Mouse (Mus musculus): ENCODE results near the gene Nfatc2ip. TPM values are rescaled to one million over a fixed set of nuclear protein-coding genes. Genes with fewer than 3 reads are reported as not detected.
A peak's percentile ranks its signal among the peaks of the same experiment; 100 is the strongest.

The Nfatc2ip gene
- total RNA-seq (2021), result 1 to 10 TPM; 4.5 to 5.4 TPM

DNA sequence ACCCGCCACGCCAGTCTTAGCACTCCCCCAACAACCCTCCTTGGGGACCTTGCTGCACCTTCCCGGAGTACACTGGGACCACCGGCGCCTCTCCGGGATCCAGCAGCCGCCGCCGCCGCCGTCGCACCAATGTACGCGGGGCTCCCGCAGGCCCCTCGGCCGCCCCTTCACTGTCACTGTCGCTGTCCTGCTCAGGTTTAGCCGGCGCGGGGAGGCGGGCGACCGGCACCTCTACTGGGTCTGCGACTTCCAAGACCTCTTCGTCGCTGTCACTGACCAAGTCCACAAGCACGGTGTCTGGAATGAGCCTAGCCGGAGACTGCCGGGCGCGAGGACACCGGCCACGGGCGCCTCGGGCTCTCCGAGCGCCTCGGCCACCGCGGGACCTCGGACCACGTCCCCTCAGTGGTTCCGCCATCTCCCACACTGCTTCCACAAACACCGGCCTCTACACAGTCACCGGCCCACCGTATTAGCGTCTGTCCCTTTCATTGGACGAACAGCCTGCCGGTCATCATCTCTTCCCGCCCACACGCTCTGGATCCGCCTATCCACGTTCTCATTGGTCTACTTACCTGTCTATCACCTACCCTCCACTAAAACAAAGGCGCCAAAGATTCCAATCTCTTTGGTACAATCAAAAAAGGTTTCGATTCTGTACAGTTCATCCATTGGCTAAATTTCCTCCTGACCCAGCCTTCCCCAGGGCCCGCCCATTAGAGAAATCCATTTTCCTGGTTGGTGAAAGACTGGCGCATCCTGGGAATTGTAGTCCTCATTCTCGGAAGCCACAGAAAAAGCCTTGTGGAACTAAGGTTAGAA, at the start of gene Nfatc2ip:
Gene Nfatc2ip (minus strand): TSS at position 440 of the 822 bp plus-strand sequence.
- intact Hi-C loops (cut with DNase I), result loop anchor here (5.0 kb wide), 2 partner anchors 71 to 241 kb away; no protein-coding TSS in a partner anchor
- peak; percentile 91 for DNase-seq (ENCODE audit: low spot score)

DNA sequence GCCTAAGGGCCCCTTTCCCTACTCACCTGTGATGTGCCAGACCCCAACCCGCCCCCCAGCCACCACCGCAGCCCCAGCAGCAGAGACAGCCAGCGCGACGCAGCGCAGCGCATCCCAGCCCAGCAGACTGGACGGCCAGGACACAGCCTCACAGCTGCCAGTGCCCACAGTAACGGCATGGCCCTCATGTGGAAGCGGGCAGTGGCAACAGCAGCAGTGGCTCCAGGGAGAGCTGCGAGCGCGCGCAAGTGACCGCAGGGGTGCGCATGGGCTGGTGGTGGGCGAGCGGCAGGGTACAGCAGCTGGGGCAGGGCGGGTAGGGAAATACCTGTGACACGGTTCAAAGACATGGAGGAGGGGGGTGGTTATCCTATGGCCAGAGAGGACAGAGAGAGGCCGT, 49.7 kb upstream of the Nfatc2ip start:
- no peak for DNase-seq (ENCODE audit: low spot score)
- intact Hi-C loops (cut with DNase I), result no loop called here

DNA sequence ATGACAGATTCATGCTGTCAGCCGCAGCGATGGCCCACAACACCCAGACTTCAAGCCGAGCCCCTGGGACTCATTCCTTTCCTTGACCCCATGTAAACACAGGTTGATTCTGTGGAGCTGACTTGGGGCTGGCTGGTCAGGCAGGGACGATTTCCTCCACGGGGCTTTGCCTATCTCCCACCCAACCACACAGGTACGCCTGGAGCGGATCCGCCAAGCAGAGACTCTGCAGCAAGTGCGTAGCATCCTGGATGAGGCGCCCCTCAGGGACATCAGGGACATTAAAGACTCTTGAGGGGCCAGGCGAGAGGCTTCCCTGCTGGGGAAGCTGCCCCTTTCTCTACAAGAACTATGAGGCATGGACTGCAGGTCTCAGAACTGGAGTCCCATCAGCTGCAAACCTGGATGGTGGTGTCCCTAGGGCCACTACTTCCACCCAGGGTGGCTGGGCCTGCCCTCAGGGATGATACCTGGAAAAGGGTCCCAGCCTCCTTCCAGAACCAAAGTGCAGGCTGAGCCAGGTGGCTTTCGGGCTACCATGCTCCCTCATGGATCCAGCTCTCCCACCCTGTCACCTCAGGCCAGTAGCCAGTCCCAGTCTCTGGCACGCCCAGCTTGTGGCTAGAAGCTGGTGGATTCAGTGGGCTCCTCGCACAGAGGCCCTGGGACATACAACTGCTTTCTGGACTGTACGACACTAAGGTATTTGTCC, 48.7 kb upstream of the Nfatc2ip start:
- intact Hi-C loops (cut with DNase I), result no loop called here
- DNase-seq (ENCODE audit: low spot score), result no peak

DNA sequence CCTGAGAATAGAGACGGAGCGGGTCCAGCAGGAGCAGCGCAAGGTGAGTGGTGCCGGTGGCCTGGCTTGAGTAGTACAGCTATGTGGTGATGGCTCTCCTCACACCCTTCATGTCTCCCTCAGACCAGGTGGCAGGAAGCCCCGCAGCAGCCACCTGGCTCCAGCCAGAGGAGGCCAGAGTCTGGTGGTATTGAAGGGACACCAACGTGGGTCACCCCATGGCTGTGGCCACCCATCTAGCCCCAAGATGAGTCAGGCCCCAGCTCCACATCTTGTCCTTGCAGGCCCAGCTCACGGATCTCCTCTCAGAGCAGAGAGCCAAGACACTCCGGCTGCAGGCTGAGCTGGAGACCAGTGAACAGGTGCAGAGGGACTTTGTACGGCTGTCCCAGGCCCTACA, 48.0 kb upstream of the Nfatc2ip start:
- DNase-seq (ENCODE audit: low spot score), result no peak
- intact Hi-C loops (cut with DNase I), result no loop called here

DNA sequence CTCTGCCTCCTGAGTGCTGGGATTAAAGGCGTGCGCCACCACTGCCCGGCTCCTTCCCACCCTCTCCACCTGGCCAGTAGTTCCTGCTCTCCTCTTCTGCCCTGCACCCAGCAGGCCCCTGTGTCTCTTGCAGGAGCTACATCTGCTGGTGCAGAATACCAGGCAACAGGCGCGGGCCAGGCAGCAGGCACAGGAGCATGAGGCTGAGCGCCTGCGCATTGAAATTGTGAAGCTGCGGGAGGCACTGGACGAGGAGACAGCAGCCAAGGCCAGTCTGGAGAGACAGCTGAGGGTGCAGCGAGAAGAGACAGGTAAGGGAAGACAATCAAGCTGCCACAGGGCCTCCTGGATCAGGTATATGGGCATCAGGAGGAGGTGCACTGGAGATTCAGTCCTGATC, 47.5 kb upstream of the Nfatc2ip start:
- intact Hi-C loops (cut with DNase I), result no loop called here
- DNase-seq (ENCODE audit: low spot score), result no peak

DNA sequence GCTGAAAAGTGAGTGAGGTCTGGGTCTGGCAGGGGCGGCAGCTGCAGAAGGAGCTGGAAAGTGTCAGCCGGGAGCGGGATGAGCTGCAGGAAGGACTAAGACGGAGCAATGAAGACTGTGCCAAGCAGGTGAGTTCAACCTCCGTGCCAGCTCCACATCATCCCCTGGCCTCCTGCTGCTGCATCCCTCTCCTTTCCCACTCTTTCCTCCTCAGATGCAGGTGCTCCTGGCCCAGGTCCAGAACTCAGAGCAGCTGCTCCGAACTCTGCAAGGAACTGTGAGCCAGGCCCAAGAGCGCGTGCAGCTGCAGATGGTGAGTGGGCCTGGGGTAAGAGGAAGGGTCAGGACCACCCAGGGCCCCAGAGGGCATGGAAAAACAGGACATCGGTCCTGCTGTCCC, 43.6 kb upstream of the Nfatc2ip start:
- DNase-seq (ENCODE audit: low spot score), result no peak
- intact Hi-C loops (cut with DNase I), result no loop called here

DNA sequence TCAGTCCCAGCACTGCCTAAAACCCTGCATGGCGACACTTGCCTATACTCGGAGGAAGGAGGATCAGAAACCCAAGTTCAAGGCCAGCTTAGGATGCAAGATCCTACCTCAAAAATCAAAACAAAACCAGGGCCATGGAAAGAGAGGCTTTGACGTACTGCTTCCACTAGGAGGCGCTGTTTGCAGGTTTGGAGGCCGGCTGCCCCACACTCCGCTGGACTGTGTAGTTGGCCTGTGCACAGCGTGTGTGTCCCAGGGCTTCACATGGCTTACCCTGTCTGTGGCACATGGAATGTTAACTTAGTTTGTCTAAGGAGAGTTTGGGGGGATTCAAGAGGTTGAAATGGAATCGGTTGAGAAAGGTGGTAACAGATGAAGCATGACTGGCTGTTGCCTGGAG, 40.3 kb upstream of the Nfatc2ip start:
- intact Hi-C loops (cut with DNase I), result no loop called here
- no peak for DNase-seq (ENCODE audit: low spot score)

DNA sequence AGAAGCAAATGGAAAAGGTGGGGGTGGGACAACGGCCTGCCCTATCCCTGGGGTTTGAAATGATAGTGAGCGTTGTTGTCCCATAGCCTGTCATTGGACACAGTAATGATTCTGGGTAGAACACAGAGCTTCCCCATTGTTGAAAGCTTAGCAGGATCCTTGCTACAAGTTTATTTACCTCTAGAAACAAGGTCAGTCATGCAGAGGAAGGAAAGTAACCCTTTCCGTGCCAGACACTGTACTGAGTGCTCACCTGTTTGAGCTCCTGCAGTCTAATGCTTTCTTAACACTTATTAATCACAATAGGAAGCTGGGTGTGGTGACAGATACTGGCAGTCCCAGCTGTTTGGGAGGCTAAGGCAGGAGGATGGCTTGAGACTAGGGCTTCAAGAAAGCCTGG, 39.3 kb upstream of the Nfatc2ip start:
- intact Hi-C loops (cut with DNase I), result no loop called here

DNA sequence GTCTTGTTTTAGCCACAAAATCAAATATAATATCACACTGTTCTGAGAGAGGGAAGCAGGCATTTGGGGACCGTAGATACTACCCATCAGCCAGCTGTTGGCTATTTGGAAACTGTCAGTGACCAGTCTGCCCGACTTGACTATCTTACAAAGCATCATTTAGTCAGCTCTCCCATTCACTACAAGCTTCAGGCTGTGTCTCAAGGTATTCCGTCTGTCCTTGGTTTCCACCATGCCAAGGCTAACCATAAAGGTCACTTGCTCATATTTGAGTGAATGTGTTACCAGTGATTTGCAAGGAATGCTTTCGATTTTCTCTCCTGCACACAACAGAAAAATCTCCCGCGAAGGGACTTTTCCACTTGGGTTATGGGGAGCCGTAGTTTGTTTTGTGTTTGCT, 38.2 kb upstream of the Nfatc2ip start:
- intact Hi-C loops (cut with DNase I), result no loop called here
- DNase-seq (ENCODE audit: low spot score), result no peak

More for the DNA sequence above, 39.3 kb upstream of the Nfatc2ip start:
- no peak for DNase-seq (ENCODE audit: low spot score)

DNA sequence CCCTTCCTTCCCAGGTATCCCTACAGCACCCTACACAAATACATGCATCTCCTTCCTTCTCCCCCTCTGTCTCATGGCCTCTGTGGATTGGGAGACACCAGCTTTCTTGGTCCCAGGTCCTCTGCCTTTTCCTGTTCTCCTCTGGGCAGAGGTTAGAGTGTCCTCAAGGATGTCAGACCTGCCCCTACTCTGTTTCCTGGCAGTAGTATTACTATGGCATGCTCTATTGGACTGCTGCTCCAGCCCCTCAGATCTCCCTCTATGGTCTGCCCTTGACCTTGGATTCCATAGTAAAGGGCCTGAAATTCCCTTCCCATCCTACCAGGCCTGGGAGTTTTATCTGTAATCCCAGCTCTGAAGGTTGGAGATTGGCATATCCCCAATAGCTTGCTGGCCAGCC, 33.6 kb upstream of the Nfatc2ip start:
- intact Hi-C loops (cut with DNase I), result no loop called here
- DNase-seq (ENCODE audit: low spot score), result no peak

DNA sequence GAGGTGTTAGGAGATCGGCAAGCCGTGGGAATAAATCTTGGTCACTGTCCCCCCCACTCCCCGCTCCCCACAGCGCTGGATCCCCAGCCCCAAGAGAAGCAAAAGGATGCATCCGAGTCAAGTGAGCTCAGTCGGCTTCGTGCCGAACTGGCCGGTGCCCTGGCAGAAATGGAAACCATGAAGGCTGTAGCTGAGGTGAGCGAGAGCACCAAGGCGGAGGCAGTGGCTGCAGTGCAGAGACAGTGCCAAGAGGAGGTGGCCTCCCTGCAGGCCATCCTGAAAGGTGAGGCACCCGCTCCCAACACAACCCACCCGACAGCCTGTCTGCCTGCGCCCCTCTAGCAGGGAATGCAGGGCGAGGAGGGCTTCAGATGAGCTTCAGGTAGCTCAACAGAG, 33.0 kb upstream of the Nfatc2ip start:
- no peak for DNase-seq (ENCODE audit: low spot score)
- intact Hi-C loops (cut with DNase I), result no loop called here

DNA sequence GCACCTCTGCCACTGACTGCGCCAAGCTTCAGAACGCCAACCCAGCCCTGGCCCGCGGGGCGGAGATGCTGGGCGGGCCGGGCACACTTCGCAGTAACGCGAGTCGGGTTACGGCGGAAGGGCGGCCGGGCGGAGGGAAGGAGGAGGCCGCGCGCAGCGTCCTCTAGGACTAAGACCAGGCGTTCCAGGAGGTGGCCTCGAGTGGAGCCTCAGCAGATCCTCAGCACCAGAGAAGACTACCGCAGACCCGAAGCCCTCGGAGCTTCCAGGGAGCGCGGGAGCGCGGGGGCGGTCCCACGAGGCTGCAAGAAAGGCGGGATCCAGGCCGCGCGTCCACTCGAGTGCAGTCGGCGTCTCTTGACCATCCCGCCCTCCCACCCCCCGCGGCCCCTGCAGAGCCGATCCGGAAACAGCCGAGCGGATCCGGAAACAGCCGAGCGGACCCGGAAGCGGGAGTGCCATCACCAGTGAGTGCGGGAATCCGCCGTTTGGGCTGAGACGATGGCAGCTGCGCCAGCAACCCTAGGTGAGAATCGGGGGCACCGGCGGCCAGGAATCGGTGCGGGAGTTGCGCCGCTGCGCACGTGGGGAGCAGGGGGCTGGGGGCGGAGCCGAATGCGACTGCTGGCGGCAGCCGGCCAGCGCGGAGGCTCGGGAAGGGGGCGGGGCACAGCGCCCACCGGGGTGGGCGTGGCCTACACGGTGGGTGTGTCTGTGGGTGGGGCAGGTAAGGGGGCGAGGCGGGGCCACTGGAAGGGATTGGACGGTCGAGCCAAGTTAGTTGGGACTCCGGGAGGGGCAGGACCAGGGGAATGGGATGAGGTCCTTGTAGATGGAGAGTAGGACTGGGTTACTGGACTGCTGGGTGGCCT, 32.3 kb upstream of the Nfatc2ip start, which contains the start of gene Rabep2:
Gene Rabep2 (plus strand): TSS at position 129 of the 872 bp plus-strand sequence.
- DNase-seq (ENCODE audit: low spot score), result peak; percentile 87
- intact Hi-C loops (cut with DNase I), result no loop called here

DNA sequence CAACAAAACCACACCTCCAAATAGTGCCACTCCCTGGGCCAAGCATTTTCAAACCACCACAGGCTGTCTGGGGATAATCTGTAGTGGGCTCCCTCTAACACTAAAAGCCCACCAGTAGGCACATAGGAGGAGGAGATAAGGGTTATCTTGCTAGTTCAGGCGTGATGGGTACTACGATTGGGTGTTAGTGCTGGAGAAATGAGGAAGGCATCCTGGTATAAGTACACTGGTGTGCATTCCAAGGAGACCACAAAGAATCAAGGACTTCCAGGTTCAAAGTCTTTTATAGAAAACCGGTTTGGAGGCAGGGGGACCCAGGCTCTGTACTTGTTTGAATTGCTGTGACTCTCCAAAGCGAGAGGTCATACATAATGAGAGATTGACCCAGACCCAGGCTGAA, 31.6 kb upstream of the Nfatc2ip start:
- intact Hi-C loops (cut with DNase I), result no loop called here
- DNase-seq (ENCODE audit: low spot score), result no peak

DNA sequence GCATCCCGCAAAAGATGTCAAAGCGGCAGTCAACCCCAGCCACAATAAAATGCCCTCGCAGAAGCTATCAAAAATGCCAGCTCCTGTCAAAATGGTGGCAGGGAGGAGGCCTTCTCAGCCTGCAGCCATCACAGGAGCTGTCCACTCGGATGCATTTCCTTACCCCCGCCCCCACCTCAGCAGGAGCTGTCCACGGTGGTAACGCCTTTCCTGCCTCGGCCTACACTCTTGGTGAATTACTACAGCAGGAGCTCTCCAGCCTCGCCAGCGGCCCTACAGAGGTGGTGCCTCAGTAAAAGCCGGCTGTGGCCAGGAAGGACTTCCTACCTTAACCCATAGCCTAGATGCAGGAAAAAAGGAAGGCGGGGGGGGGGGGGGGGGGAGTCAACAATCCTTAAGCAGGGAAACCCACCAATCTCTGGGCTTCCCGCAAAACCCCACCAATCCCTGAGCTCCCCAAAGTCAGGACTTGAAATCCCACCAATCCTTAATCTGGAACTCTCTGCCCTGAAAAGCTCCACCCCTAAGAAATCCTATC, 30.9 kb upstream of the Nfatc2ip start:
- DNase-seq (ENCODE audit: low spot score), result no peak
- intact Hi-C loops (cut with DNase I), result no loop called here

DNA sequence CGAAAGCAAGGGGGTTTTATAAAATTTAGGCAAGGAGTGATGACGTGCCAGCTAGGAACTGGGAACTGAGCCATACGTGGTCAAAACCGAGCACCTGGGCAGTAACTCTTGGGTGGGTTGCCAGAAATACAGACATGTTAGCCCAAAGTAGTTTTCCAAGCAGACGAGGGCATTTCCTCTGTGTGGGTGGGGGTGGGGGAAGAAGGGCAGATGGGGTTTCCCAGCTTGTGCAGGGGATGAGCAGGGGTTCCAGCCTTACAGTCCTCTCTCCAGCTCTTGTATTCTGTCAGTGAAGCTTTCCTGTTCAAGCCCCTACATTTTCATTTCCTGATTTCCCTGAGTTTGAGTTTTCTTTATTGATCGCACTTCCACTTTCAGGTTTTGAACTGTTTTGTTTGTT, 27.6 kb upstream of the Nfatc2ip start:
- DNase-seq (ENCODE audit: low spot score), result no peak

DNA sequence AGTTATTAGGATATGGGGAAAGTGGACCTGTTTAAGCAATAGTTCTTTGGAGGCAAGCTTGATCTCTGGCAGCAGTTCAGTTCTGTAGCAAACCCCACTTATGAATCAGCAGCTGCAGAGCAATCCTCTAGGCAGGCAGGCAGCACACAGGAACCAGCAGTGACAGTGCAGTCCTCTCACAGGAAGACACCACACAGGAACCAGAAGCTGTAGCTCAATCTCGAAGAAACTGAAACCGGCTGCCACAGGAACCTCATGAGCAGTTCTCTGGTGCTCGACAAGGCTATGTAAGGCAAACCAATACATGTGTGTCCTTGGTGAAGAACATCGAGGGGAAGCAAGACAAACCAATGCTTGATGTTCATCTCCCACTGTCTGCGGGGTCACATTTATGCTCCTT, 25.2 kb upstream of the Nfatc2ip start:
- no peak for DNase-seq (ENCODE audit: low spot score)

More for the DNA sequence above, 27.6 kb upstream of the Nfatc2ip start:
- intact Hi-C loops (cut with DNase I), result no loop called here

DNA sequence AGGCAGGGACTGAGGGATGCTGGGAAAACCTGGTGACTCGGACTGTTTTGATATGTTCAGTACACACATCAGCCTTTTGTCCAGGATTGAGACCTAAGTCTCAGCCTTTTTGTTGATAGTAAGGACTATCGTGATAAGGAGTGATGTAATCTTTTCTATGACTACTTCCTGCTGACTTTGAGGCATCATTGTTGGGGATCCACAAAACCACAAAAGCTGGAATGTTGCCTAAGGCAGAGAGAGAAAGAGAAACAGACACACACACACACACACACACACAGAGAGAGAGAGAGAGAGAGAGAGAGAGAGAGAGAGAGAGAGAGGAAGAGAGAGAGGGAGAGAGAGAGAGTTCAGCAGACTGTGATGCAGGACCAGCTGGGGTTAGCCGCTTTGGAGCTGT, 22.0 kb upstream of the Nfatc2ip start:
- intact Hi-C loops (cut with DNase I), result no loop called here
- DNase-seq (ENCODE audit: low spot score), result no peak

More for the DNA sequence above, 25.2 kb upstream of the Nfatc2ip start:
- intact Hi-C loops (cut with DNase I), result no loop called here

DNA sequence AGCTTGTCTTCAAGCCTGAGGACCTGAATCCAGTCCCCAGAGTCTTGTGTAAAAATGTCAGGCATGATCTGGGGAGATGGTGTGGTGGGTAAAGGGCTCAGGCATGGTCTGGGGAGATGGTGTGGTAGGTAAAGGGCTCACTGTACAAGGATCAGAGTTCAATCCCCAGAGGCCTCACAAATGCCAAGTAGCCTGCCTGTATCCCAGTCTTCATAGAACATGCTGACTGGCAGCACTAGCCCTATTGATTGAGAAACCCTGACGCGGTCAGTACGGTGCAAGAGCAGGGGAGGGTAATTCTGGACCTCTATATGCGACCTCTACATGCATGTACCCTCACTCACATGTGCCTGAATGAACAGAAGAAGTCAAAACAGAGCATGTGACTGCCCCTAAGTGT, 21.1 kb upstream of the Nfatc2ip start:
- intact Hi-C loops (cut with DNase I), result no loop called here
- no peak for DNase-seq (ENCODE audit: low spot score)

DNA sequence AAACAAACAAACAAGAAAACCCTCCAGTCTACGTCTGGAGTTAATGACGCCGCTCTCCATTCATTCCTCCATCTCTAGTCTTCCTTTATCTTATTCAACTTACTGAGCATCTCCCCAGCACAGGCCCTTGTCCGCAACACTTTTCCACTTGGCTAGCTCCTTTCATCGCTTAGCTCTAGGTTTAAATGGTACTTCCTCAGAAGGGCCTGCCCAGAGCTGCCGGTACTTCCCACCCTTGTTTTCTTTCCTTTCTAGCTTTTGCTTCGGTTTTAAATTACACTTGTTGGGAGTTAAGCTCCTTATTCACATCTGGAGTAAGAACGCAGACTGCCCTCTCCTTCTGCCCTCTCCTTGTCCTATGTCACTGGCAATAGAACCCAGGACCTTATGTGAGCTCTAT, 20.5 kb upstream of the Nfatc2ip start:
- intact Hi-C loops (cut with DNase I), result no loop called here
- no peak for DNase-seq (ENCODE audit: low spot score)

DNA sequence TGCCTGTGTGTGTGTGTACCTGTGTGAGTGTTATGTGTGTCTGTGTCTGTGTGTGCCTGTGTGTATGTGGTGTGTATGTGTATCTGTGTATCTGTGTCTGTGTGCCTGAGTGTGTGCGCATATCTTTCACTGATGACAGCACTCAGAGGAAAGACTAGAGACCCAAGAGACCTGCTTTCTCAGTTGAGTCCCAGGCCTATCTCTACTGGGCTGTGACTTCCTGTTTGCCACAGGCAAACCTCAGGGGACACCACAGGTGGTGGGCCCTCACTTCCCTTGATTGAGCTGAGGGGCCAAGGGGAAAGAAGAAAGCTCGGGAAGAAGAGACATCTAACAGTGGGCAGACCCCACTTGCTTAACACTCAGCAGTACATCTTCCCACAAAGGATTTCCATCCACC, 20.1 kb upstream of the Nfatc2ip start:
- no peak for DNase-seq (ENCODE audit: low spot score)
- intact Hi-C loops (cut with DNase I), result no loop called here
